Mouse (Mus musculus) MEL (cell line): ENCODE measurements around the gene Pgc.

ENCODE experiments used
- CTCF ChIP-seq, 3 experiments: IDR thresholded peaks in 2 of 3; conservative IDR thresholded peaks in 1 of 3; 2 replicates each; pipeline ENCODE4 v1.5.1; 2011 to 2012; ENCODE audit warnings: low read length in 3 of 3, low read depth in 2 of 3, mild to moderate bottlenecking in 2 of 3, improper control_type of control experiment in 1 of 3, inconsistent platforms in 1 of 3, mixed read lengths in 1 of 3, moderate library complexity in 1 of 3; ENCODE audit not compliant: control insufficient read depth in 1 of 3, insufficient read depth in 1 of 3, poor library complexity in 1 of 3, severe bottlenecking in 1 of 3
- POLR2AphosphoS5 ChIP-seq: IDR thresholded peaks from 2 replicates; pipeline ENCODE4 v1.6.1; 2012; ENCODE audit warnings: low read depth, borderline replicate concordance, mild to moderate bottlenecking, inconsistent platforms, low read length, moderate library complexity, mixed read lengths
- TCF12 ChIP-seq: IDR thresholded peaks from 2 replicates; pipeline ENCODE4 v1.6.1; 2014; ENCODE audit warnings: low read depth, mild to moderate bottlenecking, inconsistent platforms, low read length, improper control_type of control experiment, moderate library complexity

GRCm38 (mm10) chr17:47762028-47762427 lies 35.4 kb downstream of the Pgc start:
- TF ChIP-seq CTCF (IDR thresholded peaks at IDR 0.05 in 2 of 3, conservative IDR thresholded peaks at IDR 0.05 in 1 of 3; ENCODE audit: control insufficient read depth in 1 of 3, insufficient read depth in 1 of 3, low read depth in 2 of 3, low read length in 3 of 3, poor library complexity in 1 of 3, severe bottlenecking in 1 of 3) (no peak), POLR2AphosphoS5 (no peak), TCF12 (no peak)
